Mouse (Mus musculus) myocyte (in vitro differentiated cells): ENCODE data around the gene Prkag1.

ENCODE experiments used
- CEBPB ChIP-seq: IDR thresholded peaks from 2 replicates; pipeline ENCODE4 v1.6.1; 2011; ENCODE audit warnings: mild to moderate bottlenecking, moderate library complexity; ENCODE audit not compliant: poor library complexity, insufficient read depth, severe bottlenecking
- E2F4 ChIP-seq: IDR thresholded peaks from one replicate; pipeline ENCODE4 v1.6.1; 2011; ENCODE audit warnings: mild to moderate bottlenecking, control low read depth, moderate library complexity; ENCODE audit not compliant: insufficient read depth
- MAX ChIP-seq: IDR thresholded peaks from one replicate; pipeline ENCODE4 v1.6.1; 2011; ENCODE audit warnings: low read depth, mild to moderate bottlenecking, control low read depth
- MYOD1 ChIP-seq, 3 experiments: IDR thresholded peaks; one replicate each; pipeline ENCODE4 v1.6.1; 2011; ENCODE audit warnings: control low read depth in 2 of 3, low read depth in 2 of 3, mild to moderate bottlenecking in 2 of 3, moderate library complexity in 1 of 3; ENCODE audit not compliant: insufficient read length in 2 of 3, control insufficient read depth in 1 of 3
- MYOG ChIP-seq, 3 experiments: IDR thresholded peaks; one replicate each; pipeline ENCODE4 v1.6.1; 2011; ENCODE audit warnings: control low read depth in 2 of 3, low read depth in 2 of 3, mild to moderate bottlenecking in 2 of 3; ENCODE audit not compliant: insufficient read length in 2 of 3, control insufficient read depth in 1 of 3, insufficient read depth in 1 of 3
- POLR2A ChIP-seq: IDR thresholded peaks from one replicate; pipeline ENCODE4 v1.6.1; 2011; ENCODE audit warnings: low read depth, mild to moderate bottlenecking, control low read depth, moderate library complexity; ENCODE audit not compliant: insufficient read length
- POLR2AphosphoS2 ChIP-seq: IDR thresholded peaks from one replicate; pipeline ENCODE4 v1.6.1; 2011; ENCODE audit warnings: low read depth, control low read depth; ENCODE audit not compliant: insufficient read length
- REST ChIP-seq: IDR thresholded peaks from one replicate; pipeline ENCODE4 v1.6.1; 2011; ENCODE audit warnings: mild to moderate bottlenecking, control low read depth, moderate library complexity; ENCODE audit not compliant: insufficient read depth, insufficient read length
- SRF ChIP-seq: IDR thresholded peaks from one replicate; pipeline ENCODE4 v1.6.1; 2011; ENCODE audit warnings: low read depth; ENCODE audit not compliant: control insufficient read depth, insufficient read length
- TCF12 ChIP-seq: IDR thresholded peaks from one replicate; pipeline ENCODE4 v1.6.1; 2011; ENCODE audit warnings: mild to moderate bottlenecking, control low read depth; ENCODE audit not compliant: poor library complexity, insufficient read depth, severe bottlenecking
- TCF3 ChIP-seq: IDR thresholded peaks from one replicate; pipeline ENCODE4 v1.6.1; 2011; ENCODE audit warnings: low read depth, control low read depth; ENCODE audit not compliant: insufficient read length
- USF1 ChIP-seq: IDR thresholded peaks from one replicate; pipeline ENCODE4 v1.6.1; 2011; ENCODE audit warnings: low read depth, mild to moderate bottlenecking, control low read depth, moderate library complexity

DNA sequence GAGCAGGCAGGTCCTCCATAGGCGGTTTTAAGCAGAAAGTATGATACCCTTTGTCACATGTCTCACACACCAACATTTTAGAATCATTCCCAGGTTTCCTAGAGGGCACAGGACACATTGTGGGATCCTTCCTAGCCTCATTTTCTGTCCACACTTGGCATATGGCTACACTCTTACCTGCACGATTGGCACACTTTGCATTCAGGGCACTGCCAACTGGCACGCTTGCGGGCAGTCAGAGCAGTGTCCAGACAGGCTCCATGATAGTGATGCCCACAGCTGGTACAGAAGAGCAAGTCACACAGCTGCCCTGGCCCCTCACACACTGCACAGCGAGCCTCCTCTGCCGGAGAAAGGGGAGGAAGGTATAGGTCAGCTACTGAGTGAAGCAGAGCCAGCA is 33.6 kb upstream of the Prkag1 start:
- no peak for TF ChIP-seq POLR2AphosphoS2
- no peak for TF ChIP-seq POLR2A
- TF ChIP-seq MYOG (IDR thresholded peaks at IDR 0.05; ENCODE audit: control insufficient read depth in 1 of 3, insufficient read depth in 1 of 3, insufficient read length in 2 of 3, low read depth in 2 of 3), result no peak
- no peak for TF ChIP-seq E2F4
- no peak for TF ChIP-seq SRF
- no peak for TF ChIP-seq MAX
- no peak for TF ChIP-seq TCF3
- no peak for TF ChIP-seq USF1
- no peak for TF ChIP-seq TCF12
- no peak for TF ChIP-seq CEBPB
- TF ChIP-seq MYOD1 (IDR thresholded peaks at IDR 0.05; ENCODE audit: control insufficient read depth in 1 of 3, insufficient read length in 2 of 3, low read depth in 2 of 3), result no peak
- no peak for TF ChIP-seq REST
